Mouse (Mus musculus) MEL (cell line): ENCODE data around the gene Txnrd3. TPM values are rescaled to one million over a fixed set of nuclear protein-coding genes. Genes with fewer than 3 reads are reported as not detected.

Source experiments
- DNase-seq: peaks from one replicate; pipeline ENCODE4 v3.0.0; 2011; ENCODE audit warnings: low read depth, low spot score
- H3K27ac ChIP-seq: 2 replicates; pipeline ENCODE4 v1.5.1; 2012; ENCODE audit warnings: low read depth, mild to moderate bottlenecking, control low read depth, low read length, moderate library complexity; ENCODE audit not compliant: control insufficient read depth
- H3K27me3 ChIP-seq, 2 experiments: fragments of 150-350 bp in 1 of 2; sonication (generic) in 1 of 2; 2 replicates each; pipeline ENCODE4 v1.6.1; 2012; ENCODE audit warnings: low read length in 2 of 2, mild to moderate bottlenecking in 2 of 2, improper control_type of control experiment in 1 of 2, moderate library complexity in 1 of 2; ENCODE audit not compliant: insufficient read depth in 2 of 2, control insufficient read depth in 1 of 2
- H3K36me3 ChIP-seq, 2 experiments: 2 replicates each; pipeline ENCODE4 v1.6.1; 2012 to 2014; ENCODE audit warnings: low read length in 2 of 2, improper control_type of control experiment in 1 of 2, inconsistent platforms in 1 of 2, mild to moderate bottlenecking in 1 of 2; ENCODE audit not compliant: insufficient read depth in 2 of 2, control insufficient read depth in 1 of 2
- H3K4me1 ChIP-seq, 2 experiments: fragments of 150-350 bp in 1 of 2; sonication (generic) in 1 of 2; 2 replicates each; pipeline ENCODE4 v1.6.1; 2012; ENCODE audit warnings: low read length in 2 of 2, improper control_type of control experiment in 1 of 2, mild to moderate bottlenecking in 1 of 2; ENCODE audit not compliant: insufficient read depth in 2 of 2, control insufficient read depth in 1 of 2
- H3K4me3 ChIP-seq, 2 experiments: fragments of 150-350 bp in 1 of 2; sonication (generic) in 1 of 2; 2 replicates each; pipeline ENCODE4 v1.5.1; 2012; ENCODE audit warnings: low read depth in 2 of 2, low read length in 2 of 2, mild to moderate bottlenecking in 2 of 2, moderate library complexity in 2 of 2, control low read depth in 1 of 2, improper control_type of control experiment in 1 of 2; ENCODE audit not compliant: control insufficient read depth in 1 of 2, insufficient read depth in 1 of 2
- H3K79me2 ChIP-seq: 2 replicates; pipeline ENCODE4 v1.6.1; 2012; ENCODE audit warnings: mild to moderate bottlenecking, low read length, moderate library complexity; ENCODE audit not compliant: control insufficient read depth, poor library complexity, insufficient read depth
- H3K9ac ChIP-seq: 2 replicates; pipeline ENCODE4 v1.6.1; 2012; ENCODE audit warnings: low read depth, mild to moderate bottlenecking, control low read depth, low read length, moderate library complexity; ENCODE audit not compliant: control insufficient read depth, poor library complexity, severe bottlenecking
- H3K9me3 ChIP-seq: fragments of 150-350 bp; sonication (generic); replicated peaks from 2 replicates; pipeline ENCODE4 v1.6.1; 2012; ENCODE audit warnings: mild to moderate bottlenecking, low read length, improper control_type of control experiment, moderate library complexity; ENCODE audit not compliant: insufficient read depth
- BHLHE40 ChIP-seq: IDR thresholded peaks from 2 replicates; pipeline ENCODE4 v1.6.1; 2012; ENCODE audit warnings: low read depth, mild to moderate bottlenecking, inconsistent platforms, low read length, improper control_type of control experiment, borderline replicate concordance
- E2F4 ChIP-seq: IDR thresholded peaks from 2 replicates; pipeline ENCODE4 v1.6.1; 2011; ENCODE audit warnings: low read depth, low read length, improper control_type of control experiment, borderline replicate concordance
- ELF1 ChIP-seq: IDR thresholded peaks from 2 replicates; pipeline ENCODE4 v1.6.1; 2014; ENCODE audit warnings: low read depth, mild to moderate bottlenecking, inconsistent platforms, low read length, improper control_type of control experiment, moderate library complexity
- GABPA ChIP-seq: IDR thresholded peaks from 2 replicates; pipeline ENCODE4 v1.6.1; 2012; ENCODE audit warnings: low read depth, mild to moderate bottlenecking, inconsistent platforms, low read length, improper control_type of control experiment, moderate library complexity
- HCFC1 ChIP-seq: IDR thresholded peaks from 2 replicates; pipeline ENCODE4 v1.6.1; 2012; ENCODE audit warnings: low read depth, mild to moderate bottlenecking, inconsistent platforms, low read length, improper control_type of control experiment, moderate library complexity
- JUND ChIP-seq: IDR thresholded peaks from 2 replicates; pipeline ENCODE4 v1.6.1; 2011; ENCODE audit warnings: low read depth, mild to moderate bottlenecking, improper control_type of control experiment, low read length
- KAT2A ChIP-seq: conservative IDR thresholded peaks from 2 replicates; pipeline ENCODE4 v1.6.1; 2012; ENCODE audit warnings: low read depth, low read length, improper control_type of control experiment, inconsistent platforms
- MAFK ChIP-seq: IDR thresholded peaks from 2 replicates; pipeline ENCODE4 v1.6.1; 2011; ENCODE audit warnings: low read depth, mild to moderate bottlenecking, low read length, improper control_type of control experiment, borderline replicate concordance
- MAX ChIP-seq: IDR thresholded peaks from 2 replicates; pipeline ENCODE4 v1.6.1; 2011; ENCODE audit warnings: low read length, improper control_type of control experiment
- MAZ ChIP-seq: IDR thresholded peaks from 2 replicates; pipeline ENCODE4 v1.6.1; 2012; ENCODE audit warnings: low read depth, mild to moderate bottlenecking, inconsistent platforms, low read length, improper control_type of control experiment
- MEF2A ChIP-seq: IDR thresholded peaks from 2 replicates; pipeline ENCODE4 v1.6.1; 2014; ENCODE audit warnings: low read depth, mild to moderate bottlenecking, inconsistent platforms, low read length, improper control_type of control experiment; ENCODE audit not compliant: poor library complexity, insufficient replicate concordance, severe bottlenecking; ENCODE audit errors: extremely low read depth
- MYB ChIP-seq: IDR thresholded peaks from 2 replicates; pipeline ENCODE4 v1.6.1; 2011; ENCODE audit warnings: mild to moderate bottlenecking, low read depth, low read length, improper control_type of control experiment
- MYC ChIP-seq: IDR thresholded peaks from 2 replicates; pipeline ENCODE4 v1.6.1; 2011; ENCODE audit warnings: low read depth, mild to moderate bottlenecking, low read length, improper control_type of control experiment, moderate library complexity
- NRF1 ChIP-seq: IDR thresholded peaks from 2 replicates; pipeline ENCODE4 v1.6.1; 2014; ENCODE audit warnings: low read depth, mild to moderate bottlenecking, inconsistent platforms, low read length, improper control_type of control experiment, moderate library complexity; ENCODE audit not compliant: poor library complexity, insufficient read depth, severe bottlenecking
- POLR2AphosphoS2 ChIP-seq: IDR thresholded peaks from 2 replicates; pipeline ENCODE4 v1.6.1; 2011; ENCODE audit warnings: low read length, improper control_type of control experiment
- POLR2AphosphoS5 ChIP-seq: IDR thresholded peaks from 2 replicates; pipeline ENCODE4 v1.6.1; 2012; ENCODE audit warnings: low read depth, borderline replicate concordance, mild to moderate bottlenecking, inconsistent platforms, low read length, moderate library complexity, mixed read lengths
- RAD21 ChIP-seq: IDR thresholded peaks from 2 replicates; pipeline ENCODE4 v1.6.1; 2011; ENCODE audit warnings: mild to moderate bottlenecking, low read depth, low read length, improper control_type of control experiment
- SMC3 ChIP-seq: IDR thresholded peaks from 2 replicates; pipeline ENCODE4 v1.6.1; 2011; ENCODE audit warnings: low read depth, low read length, improper control_type of control experiment
- TAL1 ChIP-seq: IDR thresholded peaks from 2 replicates; pipeline ENCODE4 v1.6.1; 2012; ENCODE audit warnings: mild to moderate bottlenecking, inconsistent platforms, low read length, moderate library complexity, mixed read lengths
- TCF12 ChIP-seq: IDR thresholded peaks from 2 replicates; pipeline ENCODE4 v1.6.1; 2014; ENCODE audit warnings: low read depth, mild to moderate bottlenecking, inconsistent platforms, low read length, improper control_type of control experiment, moderate library complexity
- UBTF ChIP-seq: IDR thresholded peaks from 2 replicates; pipeline ENCODE4 v1.6.1; 2012; ENCODE audit warnings: low read depth, mild to moderate bottlenecking, inconsistent platforms, low read length, improper control_type of control experiment, moderate library complexity, borderline replicate concordance; ENCODE audit not compliant: insufficient read depth
- USF1 ChIP-seq: IDR thresholded peaks from 2 replicates; pipeline ENCODE4 v1.6.1; 2014; ENCODE audit warnings: low read depth, mild to moderate bottlenecking, inconsistent platforms, low read length, improper control_type of control experiment, moderate library complexity
- ZC3H11A ChIP-seq: IDR thresholded peaks from 2 replicates; pipeline ENCODE4 v1.6.1; 2012; ENCODE audit warnings: low read depth, mild to moderate bottlenecking, inconsistent platforms, low read length, improper control_type of control experiment
- ZKSCAN1 ChIP-seq: IDR thresholded peaks from 2 replicates; pipeline ENCODE4 v1.6.1; 2012; ENCODE audit warnings: low read depth, mild to moderate bottlenecking, inconsistent platforms, low read length, improper control_type of control experiment, moderate library complexity
- ZNF384 ChIP-seq: IDR thresholded peaks from 2 replicates; pipeline ENCODE4 v1.6.1; 2012; ENCODE audit warnings: low read depth, mild to moderate bottlenecking, inconsistent platforms, low read length, improper control_type of control experiment
- polyA plus RNA-seq, 2 experiments: library from polyadenylated mRNA; stranded (reverse) in 1 of 2; unstranded in 1 of 2; fragments of >175 nt in 1 of 2; fragments of >200 nt in 1 of 2; gene quantifications; 2 replicates each; pipeline versions ENCODE4 v1.2.1 to v1.2.4; 2012; ENCODE audit warnings: low replicate concordance in 2 of 2, low read depth in 1 of 2; ENCODE audit not compliant: insufficient read length in 2 of 2, insufficient read depth in 1 of 2, missing spikeins in 1 of 2
- total RNA-seq: library from RNA; depleted of rRNA; stranded (reverse); fragments of 300-350 nt; gene quantifications from 2 replicates; pipeline ENCODE4 v1.2.3, GENCODE M21; 2012

The Txnrd3 gene
- total and polyA plus RNA-seq, 3 experiments, result 8.7 to 15.1 TPM; not detected in 1

- Histone ChIP-seq H3K4me1 (no peaks in the 10 kb centered on the region), H3K27me3 (peaks cover 9 to 12% of the 10 kb centered on the region in 2 experiments; a peak in 3 of 4 replicates), H3K9ac (no peak overlapping the region), H3K27ac (no peak overlapping the region), H3K36me3 (no peaks in the 10 kb centered on the region), H3K79me2 (no peaks in the 10 kb centered on the region), H3K9me3 (no peaks in the 10 kb centered on the region), H3K4me3 (no peak overlapping the region)
- DNase-seq, result no peak
- TF ChIP-seq SMC3, result no peak
- no peak for TF ChIP-seq ZKSCAN1
- TF ChIP-seq BHLHE40, result no peak
These were observed 29.7 kb upstream of the Txnrd3 start for GRCm38 (mm10) chr6:89614107-89614471.

DNA sequence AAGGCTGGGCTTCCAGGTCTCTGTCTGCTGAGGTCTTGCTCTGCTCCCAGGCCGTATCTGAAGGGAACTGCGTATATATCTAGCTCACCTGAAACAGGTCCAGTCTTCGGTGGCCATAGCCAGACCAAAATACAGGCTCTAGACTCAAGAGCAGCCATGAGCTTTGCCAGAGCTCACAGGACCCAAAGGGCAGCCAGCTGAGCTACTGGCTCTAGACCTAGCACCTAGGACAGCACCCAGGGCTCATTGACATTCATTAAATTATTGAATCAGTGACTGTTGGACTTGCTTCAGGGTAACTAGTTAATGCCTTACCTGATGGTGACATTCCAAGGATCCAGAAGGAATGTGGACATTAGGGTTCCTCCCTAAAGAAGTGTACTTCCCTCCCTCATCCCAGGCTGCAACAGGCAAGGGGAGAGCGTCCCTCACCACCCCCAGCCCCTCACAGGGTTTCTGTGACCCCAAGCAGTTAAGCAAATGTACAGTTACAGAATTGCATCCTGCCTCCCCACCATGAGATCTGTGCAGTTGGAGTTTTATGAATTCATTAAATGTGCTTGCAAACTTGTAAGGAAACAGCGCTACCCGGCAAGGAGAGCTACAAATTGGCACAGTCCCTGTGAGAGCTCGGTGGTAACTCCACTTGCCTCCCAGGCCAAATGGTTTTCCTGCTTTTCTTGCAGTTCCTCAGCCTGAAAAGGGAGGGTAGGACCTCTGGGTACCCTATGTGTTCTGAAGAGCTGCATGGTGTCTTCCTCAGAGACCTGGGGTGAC, 29.0 kb upstream of the Txnrd3 start:
- Histone ChIP-seq H3K9me3 (no peaks in the 10 kb centered on the region), H3K79me2 (no peaks in the 10 kb centered on the region), H3K36me3 (no peaks in the 10 kb centered on the region), H3K9ac (no peak overlapping the region), H3K4me1 (no peaks in the 10 kb centered on the region), H3K27ac (no peak overlapping the region), H3K4me3 (no peak overlapping the region), H3K27me3 (peaks cover 7 to 11% of the 10 kb centered on the region in 2 experiments; a peak in 3 of 4 replicates)
- no peak for DNase-seq
- no peak for TF ChIP-seq MAFK
- no peak for TF ChIP-seq RAD21
- no peak for TF ChIP-seq ZKSCAN1
- no peak for TF ChIP-seq ZNF384
- TF ChIP-seq TCF12, result no peak
- no peak for TF ChIP-seq POLR2AphosphoS5
- no peak for TF ChIP-seq MAZ
- no peak for TF ChIP-seq MYB
- TF ChIP-seq TAL1, result no peak
- TF ChIP-seq MAX, result no peak

GRCm38 (mm10) chr6:89615373-89615755, 28.4 kb upstream of the Txnrd3 start:
- Histone ChIP-seq H3K27me3 (peaks cover 7 to 14% of the 10 kb centered on the region in 2 experiments; a peak in 3 of 4 replicates), H3K9me3 (no peaks in the 10 kb centered on the region), H3K27ac (no peak overlapping the region), H3K36me3 (no peaks in the 10 kb centered on the region), H3K4me1 (no peaks in the 10 kb centered on the region), H3K9ac (no peak overlapping the region), H3K4me3 (no peak overlapping the region), H3K79me2 (no peaks in the 10 kb centered on the region)
- no peak for DNase-seq
- TF ChIP-seq JUND, result no peak
- TF ChIP-seq ZNF384, result no peak
- TF ChIP-seq GABPA, result no peak
- TF ChIP-seq E2F4, result no peak
- TF ChIP-seq ZKSCAN1, result no peak
- no peak for TF ChIP-seq HCFC1
- no peak for TF ChIP-seq MYB
- no peak for TF ChIP-seq UBTF
- no peak for TF ChIP-seq MEF2A
- TF ChIP-seq SMC3, result no peak
- no peak for TF ChIP-seq NRF1
- TF ChIP-seq ELF1, result no peak
- TF ChIP-seq KAT2A, result no peak
- no peak for TF ChIP-seq USF1
- no peak for TF ChIP-seq MYC
- TF ChIP-seq ZC3H11A, result no peak
- TF ChIP-seq POLR2AphosphoS2, result no peak
- no peak for TF ChIP-seq MAFK
